Mouse (Mus musculus): Measurements from ENCODE around the gene Mrc2.
A peak's percentile ranks its signal among the peaks of the same experiment; 100 is the strongest.

Mrc2 gene

GRCm38 (mm10) chr11:105350643-105351042 lies 58.2 kb downstream of the Mrc2 start:
- DNase-seq (ENCODE audit: extremely low spot score): no peak

GRCm38 (mm10) chr11:105352152-105352551 lies 59.7 kb downstream of the Mrc2 start:
- DNase-seq (ENCODE audit: extremely low spot score): no peak

- DNase-seq (ENCODE audit: extremely low spot score): no peak
These were observed 60.8 kb downstream of the Mrc2 start for GRCm38 (mm10) chr11:105352954-105353890.

GRCm38 (mm10) chr11:105353891-105354280 lies 61.4 kb downstream of the Mrc2 start:
- DNase-seq (ENCODE audit: extremely low spot score): no peak

GRCm38 (mm10) chr11:105356301-105356700 lies 63.9 kb downstream of the Mrc2 start:
- no peak for DNase-seq (ENCODE audit: extremely low spot score)

GRCm38 (mm10) chr11:105362041-105362765 lies 69.8 kb downstream of the Mrc2 start:
- DNase-seq (ENCODE audit: extremely low spot score): no peak

- peak; percentile 85 for DNase-seq (ENCODE audit: extremely low spot score)
These were observed 70.6 kb downstream of the Mrc2 start for GRCm38 (mm10) chr11:105362946-105363597.

- DNase-seq (ENCODE audit: extremely low spot score): no peak
These were observed 71.3 kb downstream of the Mrc2 start for GRCm38 (mm10) chr11:105363598-105364385.

- DNase-seq (ENCODE audit: extremely low spot score): no peak
These were observed 72.1 kb downstream of the Mrc2 start for GRCm38 (mm10) chr11:105364386-105365065.

GRCm38 (mm10) chr11:105365611-105366010 lies 73.2 kb downstream of the Mrc2 start:
- DNase-seq (ENCODE audit: extremely low spot score): no peak

- no peak for DNase-seq (ENCODE audit: extremely low spot score)
These were observed 73.6 kb downstream of the Mrc2 start for GRCm38 (mm10) chr11:105366051-105366450.

- no peak for DNase-seq (ENCODE audit: extremely low spot score)
These were observed 74.7 kb downstream of the Mrc2 start for GRCm38 (mm10) chr11:105367163-105367562.

- no peak for DNase-seq (ENCODE audit: extremely low spot score)
These were observed 76.4 kb downstream of the Mrc2 start for GRCm38 (mm10) chr11:105368833-105369232.

- no peak for DNase-seq (ENCODE audit: extremely low spot score)
These were observed 77.3 kb downstream of the Mrc2 start for GRCm38 (mm10) chr11:105369526-105370386.

- DNase-seq (ENCODE audit: extremely low spot score): no peak
These were observed 79.4 kb downstream of the Mrc2 start for GRCm38 (mm10) chr11:105371818-105372217.

- DNase-seq (ENCODE audit: extremely low spot score): no peak
These were observed 81.4 kb downstream of the Mrc2 start for GRCm38 (mm10) chr11:105373881-105374280.

- DNase-seq (ENCODE audit: extremely low spot score): no peak
These were observed 82.2 kb downstream of the Mrc2 start for GRCm38 (mm10) chr11:105374526-105375175.

GRCm38 (mm10) chr11:105375821-105376235 lies 83.4 kb downstream of the Mrc2 start:
- DNase-seq (ENCODE audit: extremely low spot score): no peak

GRCm38 (mm10) chr11:105385266-105385665 lies 92.8 kb downstream of the Mrc2 start:
- DNase-seq (ENCODE audit: extremely low spot score): no peak

Measured in embryo, embryonic 9.5 days (tissue).